Mouse (Mus musculus): Measurements from ENCODE around the gene Zfp609.

DNA sequence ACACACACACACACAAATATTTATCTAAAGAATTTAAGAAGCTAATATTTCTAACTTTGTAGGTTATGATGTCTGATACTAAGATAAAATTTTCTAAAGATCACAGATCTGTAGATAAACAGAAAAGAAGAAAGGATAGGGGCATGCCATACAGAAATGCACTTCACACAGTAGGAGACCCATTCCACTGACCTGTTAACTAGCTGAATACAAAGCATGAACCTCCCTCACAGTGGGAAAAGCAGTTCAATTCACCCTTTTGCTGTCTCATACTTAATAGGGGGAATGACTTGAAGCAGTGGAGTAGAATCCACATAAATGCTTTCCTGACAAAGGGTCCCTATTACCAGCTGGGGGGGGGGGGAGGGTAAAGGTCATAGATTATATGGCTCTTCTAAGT is 6.3 kb upstream of the Zfp609 start:
- TF ChIP-seq CTCF (IDR thresholded peaks at IDR 0.05; ENCODE audit: low read depth, low read length) = no peak
- TF ChIP-seq POLR2A (IDR thresholded peaks at IDR 0.05; ENCODE audit: extremely low read depth, insufficient read depth, low read length) = no peak
